Mouse (Mus musculus): ENCODE results near the gene Esf1.
"Not testable (repeated sequence)": the region's sequence is repeated elsewhere in the genome, so short reads cannot be mapped to it uniquely, and the experiment has no call there.

The Esf1 gene

DNA sequence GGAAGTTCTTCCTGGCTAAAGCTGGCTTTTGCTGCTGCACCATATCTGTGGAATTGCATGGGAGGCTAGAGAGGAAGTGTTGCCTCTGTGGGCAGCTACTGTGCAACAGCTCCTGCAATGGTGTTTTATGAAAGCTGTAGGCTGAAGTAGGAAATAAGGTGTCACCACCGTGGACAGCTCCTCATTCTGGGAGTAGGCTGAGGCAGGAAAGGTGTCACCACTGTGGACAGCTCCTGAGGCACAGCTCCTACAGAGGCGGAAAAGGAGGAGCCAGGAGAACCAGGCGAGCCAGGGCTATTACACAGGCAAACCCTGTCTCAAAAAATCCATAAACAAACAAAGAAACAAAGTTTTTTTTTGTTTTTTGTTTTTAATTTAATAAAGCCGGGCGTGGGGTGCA lies 74.3 kb downstream of the Esf1 start:
- DNase-seq (ENCODE audit: low read depth, low spot score): peak; percentile 74

DNA sequence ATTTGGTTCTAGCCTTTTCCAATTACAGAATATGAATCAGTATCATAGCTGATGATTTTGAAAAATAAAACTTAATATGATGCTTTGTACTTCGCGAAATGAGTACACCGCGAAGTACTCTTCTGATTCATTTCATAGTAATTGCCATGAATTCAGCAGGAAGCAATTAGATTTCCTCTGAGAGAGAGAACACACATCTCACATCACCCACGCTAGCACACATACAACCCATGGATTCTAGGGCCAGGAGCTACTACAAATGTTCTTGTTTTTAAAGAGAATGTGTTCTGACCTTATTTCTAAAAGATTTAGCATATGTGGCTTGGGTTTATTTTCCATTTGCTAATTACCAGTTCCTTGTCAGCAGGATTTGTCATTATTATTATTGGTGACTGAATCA lies 76.9 kb downstream of the Esf1 start:
- no peak for DNase-seq (ENCODE audit: low read depth, low spot score)

DNA sequence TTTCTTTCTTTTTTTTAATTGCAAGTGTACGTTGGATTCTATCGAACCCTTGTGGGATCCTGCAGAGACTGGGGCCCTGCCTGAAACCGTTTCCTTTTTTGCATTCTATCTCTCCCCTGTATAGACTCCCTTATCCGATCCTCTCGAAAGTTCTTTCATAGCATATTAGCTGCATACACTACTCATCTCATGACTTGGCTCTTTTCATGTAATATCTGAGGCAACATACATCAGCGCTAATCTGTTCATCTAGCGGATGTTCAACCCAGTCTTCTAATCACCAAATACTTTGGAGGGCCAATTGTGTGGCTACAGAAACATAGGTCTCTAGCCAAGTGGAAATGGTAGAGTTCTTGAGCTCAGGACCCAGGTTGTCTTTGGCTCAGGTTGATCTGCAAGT lies 86.1 kb downstream of the Esf1 start:
- no peak for DNase-seq (ENCODE audit: low read depth, low spot score)

DNA sequence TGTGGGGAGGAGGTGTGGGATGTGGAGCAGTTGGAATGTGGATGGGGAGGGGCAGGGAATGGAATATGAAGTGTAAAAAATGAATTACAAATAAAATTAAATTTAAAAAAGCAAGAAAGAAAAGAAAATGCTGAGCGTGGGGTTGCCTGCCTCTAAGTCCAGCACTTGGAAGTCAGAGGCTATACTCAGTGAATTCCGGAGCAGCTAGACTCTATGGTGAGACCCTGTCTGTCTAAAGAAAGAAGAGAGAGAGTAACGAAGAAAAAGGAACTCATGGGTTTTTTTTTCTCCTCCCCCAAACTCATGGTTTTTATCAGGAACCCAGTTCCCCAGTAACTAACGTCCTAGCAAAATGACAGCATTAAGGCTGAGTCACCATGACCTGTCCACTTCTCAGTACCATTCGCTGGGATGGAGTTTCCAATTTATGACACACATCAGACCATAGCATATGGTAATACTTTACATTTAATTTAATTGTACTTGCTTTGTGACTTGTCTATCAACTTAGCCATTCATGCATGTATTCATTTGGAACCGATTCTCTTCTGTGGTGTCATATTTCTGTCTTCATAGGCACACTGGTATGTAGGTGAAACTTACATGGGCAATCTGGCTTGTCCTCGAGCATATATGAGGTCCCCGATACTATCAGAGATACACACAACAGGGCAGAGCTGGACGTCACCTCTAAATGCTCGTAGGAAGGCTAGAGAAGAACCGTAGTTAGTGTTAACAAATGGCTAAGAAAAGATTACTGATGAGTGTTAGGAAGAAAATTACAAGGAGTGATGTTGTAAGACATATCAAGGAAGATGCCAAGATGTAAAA lies 89.4 kb downstream of the Esf1 start:
- no peak for DNase-seq (ENCODE audit: low read depth, low spot score)

DNA sequence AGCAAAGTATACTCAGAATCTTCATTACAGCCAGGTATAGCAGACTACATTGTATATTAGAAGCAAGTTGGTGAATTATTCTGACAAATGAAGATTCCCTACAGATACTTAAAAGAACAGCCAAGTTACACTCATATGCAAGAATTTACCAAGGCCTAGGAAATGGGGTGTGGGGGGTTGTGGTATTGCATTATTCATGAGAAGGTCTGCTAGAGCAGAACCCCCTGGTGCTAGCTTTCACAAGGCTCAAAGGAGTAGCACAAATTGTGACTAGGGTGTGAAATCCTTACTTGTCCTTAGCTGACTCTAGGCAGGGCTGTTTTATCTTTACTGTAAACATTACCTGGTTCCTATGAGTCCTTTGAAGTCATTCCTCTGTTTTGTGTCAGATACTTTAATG lies 91.1 kb downstream of the Esf1 start:
- DNase-seq (ENCODE audit: low read depth, low spot score): not testable (repeated sequence)

DNA sequence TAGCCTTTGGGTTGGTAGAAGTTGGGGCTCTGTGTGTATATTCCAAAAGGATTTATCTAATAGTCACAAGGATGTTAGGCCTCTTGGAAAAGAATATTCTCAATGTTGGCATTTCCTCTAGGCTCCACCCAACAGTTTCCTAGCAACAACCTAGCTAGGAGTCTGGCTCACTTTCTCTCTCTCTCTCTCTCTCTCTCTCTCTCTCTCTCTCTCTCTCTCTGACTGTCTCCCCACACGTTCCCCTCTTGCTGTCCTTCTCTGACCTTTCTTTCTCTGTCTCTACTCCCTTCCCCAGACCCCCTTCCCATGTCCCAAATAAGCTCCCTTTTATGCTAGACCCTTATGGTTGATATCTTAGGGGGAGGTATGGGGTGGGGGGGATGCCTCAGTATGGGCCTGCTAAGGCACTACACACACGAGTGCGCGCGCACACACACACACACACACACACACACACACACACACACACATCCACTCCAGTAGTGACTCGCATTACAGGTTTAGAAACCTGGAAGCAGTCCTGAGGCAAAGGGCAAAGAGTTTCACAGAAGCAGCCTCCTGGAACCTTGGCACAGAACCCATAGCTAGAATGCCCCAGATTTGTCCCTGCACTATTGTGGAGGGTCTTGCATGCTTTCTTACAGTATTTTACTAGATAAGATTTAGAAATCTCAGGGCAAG lies 91.6 kb downstream of the Esf1 start:
- no peak for DNase-seq (ENCODE audit: low read depth, low spot score)

DNA sequence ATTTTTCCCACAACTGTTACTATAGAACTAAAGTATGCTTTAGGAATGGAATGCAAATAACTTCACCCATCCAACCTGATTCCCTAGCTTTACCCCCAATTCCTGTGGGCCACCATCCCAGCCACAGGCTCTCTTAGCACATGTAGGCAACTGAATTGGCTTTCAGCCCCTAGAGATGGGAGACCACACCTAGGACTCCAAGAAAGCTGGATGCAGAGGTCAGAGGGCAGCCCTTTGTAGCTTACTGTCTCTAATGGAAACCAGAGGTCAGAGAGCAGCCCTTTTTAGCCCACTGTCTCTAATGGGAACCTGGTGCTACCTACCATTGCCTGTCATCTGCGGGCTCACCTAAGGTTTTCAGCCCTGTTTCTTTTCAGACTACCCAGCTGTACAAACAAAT lies 92.9 kb downstream of the Esf1 start:
- DNase-seq (ENCODE audit: low read depth, low spot score): peak; percentile 57

DNA sequence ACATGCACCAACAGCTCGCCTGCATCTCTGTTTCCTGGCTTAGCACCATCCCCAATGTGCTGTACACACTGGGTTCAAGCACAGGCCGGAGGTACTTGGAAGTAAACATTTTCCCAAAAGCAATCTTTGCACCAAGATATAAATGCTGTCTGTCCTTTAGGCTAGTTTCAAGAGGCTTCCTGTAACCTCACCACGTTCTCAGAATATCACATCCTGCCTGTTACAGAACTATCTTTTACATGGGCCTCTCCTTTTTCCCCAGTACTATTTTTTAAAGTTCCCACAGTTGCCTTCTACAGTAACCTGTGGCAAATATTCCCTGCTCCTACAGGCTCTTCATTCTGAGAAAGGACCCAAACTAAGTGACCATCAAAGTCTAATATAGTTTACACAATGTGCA lies 95.2 kb downstream of the Esf1 start:
- DNase-seq (ENCODE audit: low read depth, low spot score): no peak

Measured in ZHBTc4 (cell line).